Mouse (Mus musculus): Measurements from ENCODE around the gene Fam50a. TPM values are rescaled to one million over a fixed set of nuclear protein-coding genes. Genes with fewer than 3 reads are reported as not detected.

The Fam50a gene
- polyA plus RNA-seq (2015; fragmentation: Nextera tagmentation; extraction: Ambion mirVana), result 66.6 and 68.3 TPM in 2 replicates

DNA sequence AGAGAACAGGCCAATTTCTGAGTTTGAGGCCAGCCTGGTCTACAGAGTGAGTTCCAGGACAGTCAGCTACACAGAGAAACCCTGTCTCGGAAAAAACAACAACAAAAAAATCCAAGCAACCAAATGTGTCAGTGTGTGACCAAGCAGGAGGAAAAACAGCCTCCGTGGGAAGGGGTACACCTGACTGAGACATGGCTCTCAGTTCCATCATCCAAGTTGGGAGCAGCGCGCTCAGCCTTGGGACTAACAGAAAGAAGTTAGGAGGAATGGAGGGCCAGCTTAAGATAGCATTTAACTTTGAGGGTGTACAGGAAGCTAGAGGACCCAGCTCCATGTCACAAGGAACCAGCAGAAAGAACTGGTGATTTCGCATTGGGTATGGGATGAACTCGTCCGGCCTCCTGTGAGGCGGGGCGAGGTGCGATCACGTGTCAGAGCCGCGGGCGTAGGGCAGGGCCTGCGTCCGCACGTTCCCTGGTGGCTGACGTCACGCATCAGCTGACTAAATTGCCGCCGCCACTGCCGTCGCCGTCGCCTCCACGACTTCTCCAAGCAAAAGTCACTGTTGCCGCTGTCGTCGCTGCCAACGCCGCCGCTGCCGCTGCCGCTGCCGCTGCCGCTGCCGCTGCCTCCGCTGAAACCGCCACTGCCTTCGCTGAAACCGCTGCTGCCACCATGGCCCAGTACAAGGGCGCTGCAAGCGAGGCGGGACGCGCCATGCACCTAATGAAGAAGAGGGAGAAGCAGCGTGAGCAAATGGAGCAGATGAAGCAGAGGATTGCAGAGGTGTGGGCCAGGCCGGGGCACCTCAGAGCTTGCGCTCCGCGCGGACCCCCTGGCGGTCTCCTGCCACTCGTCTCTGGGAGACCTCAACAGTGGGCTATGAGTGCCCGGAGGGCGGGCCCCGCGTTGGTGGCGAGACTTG lies at the start of gene Fam50a:
TSS of gene Fam50a (plus strand) at position 494 of the 925 bp plus-strand sequence.
- no peaks in the 10 kb centered on the region for H3K4me1 ChIP-seq
- ATAC-seq (ENCODE audit: insufficient number of reproducible peaks, low FRiP score, low TSS enrichment, low read depth), result peak; percentile 96
- peaks cover 9% of the 10 kb centered on the region; the same call in 1 of the 2 replicates for H3K36me3 ChIP-seq
- no peaks in the 10 kb centered on the region for H3K9me3 ChIP-seq (replicated peaks)
- 10% methylated on average over 59 of the region's 59 CpGs for WGBS
- peak within 1 kb of the TSS; percentile 69 for H3K4me2 ChIP-seq (replicated peaks)
- H3K4me3 ChIP-seq (replicated peaks), result peak within 1 kb of the TSS; percentile 64
- H3K9ac ChIP-seq, result peak within 1 kb of the TSS; percentile 58
- peak within 1 kb of the TSS; percentile 86 for H3K27ac ChIP-seq (replicated peaks)
- no peaks in the 10 kb centered on the region for H3K27me3 ChIP-seq

DNA sequence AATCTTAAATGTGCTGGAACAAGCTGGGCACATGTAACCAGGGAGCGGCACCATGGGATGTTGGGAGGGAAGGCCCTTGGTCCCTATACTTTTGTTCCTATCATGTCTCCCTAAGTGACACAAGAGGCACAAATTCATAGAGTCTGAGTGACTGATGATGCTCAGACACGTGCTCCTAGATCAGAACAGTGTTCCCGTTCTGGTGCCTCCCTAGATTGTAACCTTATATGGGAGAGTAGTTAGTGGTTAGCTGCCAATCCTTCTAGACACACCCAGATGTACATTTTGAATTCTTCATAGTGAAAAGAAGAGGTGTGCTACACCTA lies 43.1 kb upstream of the Fam50a start:
- peak; percentile 39; the same call in 1 of the 2 replicates for ATAC-seq (ENCODE audit: insufficient number of reproducible peaks, low FRiP score, low TSS enrichment, low read depth)
- 23% methylated on average over 3 of the region's 3 CpGs for WGBS
- Histone ChIP-seq H3K9ac (peak overlapping the region; percentile 31; the same call in 1 of the 2 replicates), H3K36me3 (0 out of 2 replicates have a peak, but pooled peaks cover 5% of the 10 kb centered on the region), H3K27ac (replicated peaks) (peak overlapping the region; percentile 97), H3K4me3 (replicated peaks) (peak overlapping the region; percentile 57), H3K9me3 (replicated peaks) (no peaks in the 10 kb centered on the region), H3K27me3 (no peaks in the 10 kb centered on the region), H3K4me1 (no peaks in the 10 kb centered on the region), H3K4me2 (replicated peaks) (peak overlapping the region; percentile 44)

- 17% methylated on average over 42 of the region's 42 CpGs for WGBS
- peak within 1 kb of the TSS; percentile 63 for H3K9ac ChIP-seq
- H3K9me3 ChIP-seq (replicated peaks), result no peaks in the 10 kb centered on the region
- peak within 1 kb of the TSS; percentile 44 for H3K4me2 ChIP-seq (replicated peaks)
- peak; percentile 95 for ATAC-seq (ENCODE audit: insufficient number of reproducible peaks, low FRiP score, low TSS enrichment, low read depth)
- no peaks in the 10 kb centered on the region for H3K27me3 ChIP-seq
- 0 out of 2 replicates have a peak, but pooled peaks cover 5% of the 10 kb centered on the region for H3K36me3 ChIP-seq
- H3K27ac ChIP-seq (replicated peaks), result peak within 1 kb of the TSS; percentile 97
- no peaks in the 10 kb centered on the region for H3K4me1 ChIP-seq
- peak within 1 kb of the TSS; percentile 57 for H3K4me3 ChIP-seq (replicated peaks)
Measured at GRCm38 (mm10) chrX:74270062-74270901, 42.6 kb upstream of the Fam50a start, which contains the start of gene Rpl10. TSS of gene Rpl10 (plus strand) at chrX:74270812.

GRCm38 (mm10) chrX:74270902-74271551 lies 41.8 kb upstream of the Fam50a start:
- Histone ChIP-seq H3K4me3 (replicated peaks) (peak overlapping the region; percentile 57), H3K9ac (peak overlapping the region; percentile 63), H3K27me3 (no peaks in the 10 kb centered on the region), H3K27ac (replicated peaks) (peak overlapping the region; percentile 87), H3K4me1 (no peaks in the 10 kb centered on the region), H3K4me2 (replicated peaks) (peak overlapping the region; percentile 44), H3K9me3 (replicated peaks) (no peaks in the 10 kb centered on the region), H3K36me3 (0 out of 2 replicates have a peak, but pooled peaks cover 5% of the 10 kb centered on the region)
- no peak for ATAC-seq (ENCODE audit: insufficient number of reproducible peaks, low FRiP score, low TSS enrichment, low read depth)
- 22% methylated on average over 27 of the region's 27 CpGs for WGBS

DNA sequence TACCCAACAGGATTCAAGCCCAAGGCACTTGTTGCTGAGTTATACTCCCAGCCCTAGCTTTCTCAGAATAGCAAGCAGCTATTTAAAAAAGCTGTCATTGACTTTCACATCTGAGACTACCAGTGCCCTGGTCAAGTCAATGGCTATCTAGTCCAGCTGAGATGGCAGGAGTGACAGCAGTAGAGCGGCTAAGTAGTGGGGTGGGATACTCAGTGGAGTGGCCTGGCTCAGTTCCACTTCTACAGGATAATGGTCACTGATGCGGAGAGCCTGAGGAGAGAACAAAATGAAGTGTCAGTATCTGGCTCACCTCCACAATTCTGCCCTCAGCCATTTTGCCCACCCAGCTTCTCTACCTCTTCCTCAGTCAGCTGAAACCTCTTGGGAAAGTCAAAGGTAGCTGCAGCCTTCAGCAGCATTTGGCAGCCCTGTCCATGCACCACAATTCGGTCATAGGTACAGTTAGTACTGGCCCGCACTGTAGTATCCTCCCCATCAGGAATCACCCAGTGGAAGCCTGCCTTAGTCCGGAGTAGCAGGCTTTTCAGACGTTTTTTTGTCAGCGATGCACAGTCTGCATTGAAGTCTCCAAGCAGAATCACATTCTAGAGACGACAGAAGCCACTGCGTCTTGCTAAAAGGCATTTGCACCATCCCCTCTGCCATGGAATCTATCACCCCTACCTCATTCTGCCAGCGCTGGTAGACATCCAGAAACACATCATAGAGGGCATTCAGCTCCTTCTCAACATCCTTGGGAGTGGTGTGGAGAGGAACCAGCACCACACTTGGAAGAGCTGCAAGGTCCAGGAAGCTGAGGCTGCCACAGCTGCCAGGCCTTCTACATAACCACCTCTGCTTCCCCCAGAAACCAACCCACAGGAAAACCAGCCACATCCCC lies 39.2 kb upstream of the Fam50a start:
- no peaks in the 10 kb centered on the region for H3K4me1 ChIP-seq
- no peak overlapping the region for H3K9ac ChIP-seq
- H3K36me3 ChIP-seq, result 0 out of 2 replicates have a peak, but pooled peaks cover 5% of the 10 kb centered on the region
- no peak overlapping the region for H3K4me2 ChIP-seq (replicated peaks)
- no peak overlapping the region for H3K4me3 ChIP-seq (replicated peaks)
- no peaks in the 10 kb centered on the region for H3K9me3 ChIP-seq (replicated peaks)
- peak overlapping the region; percentile 34; the same call in 1 of the 2 replicates for H3K27ac ChIP-seq (replicated peaks)
- no peaks in the 10 kb centered on the region for H3K27me3 ChIP-seq
- ATAC-seq (ENCODE audit: insufficient number of reproducible peaks, low FRiP score, low TSS enrichment, low read depth), result no peak
- WGBS, result 25% methylated on average over 10 of the region's 10 CpGs

- no peak overlapping the region for H3K9ac ChIP-seq
- H3K4me2 ChIP-seq (replicated peaks), result no peak overlapping the region
- H3K9me3 ChIP-seq (replicated peaks), result no peaks in the 10 kb centered on the region
- H3K36me3 ChIP-seq, result 0 out of 2 replicates have a peak, but pooled peaks cover 5% of the 10 kb centered on the region
- H3K27me3 ChIP-seq, result no peaks in the 10 kb centered on the region
- WGBS, result 73% methylated on average over 8 of the region's 8 CpGs
- no peak overlapping the region for H3K27ac ChIP-seq (replicated peaks)
- H3K4me3 ChIP-seq (replicated peaks), result no peak overlapping the region
- no peak for ATAC-seq (ENCODE audit: insufficient number of reproducible peaks, low FRiP score, low TSS enrichment, low read depth)
- H3K4me1 ChIP-seq, result 0 out of 2 replicates have a peak, but pooled peaks cover 2% of the 10 kb centered on the region
Measured at GRCm38 (mm10) chrX:74277916-74278315, 34.9 kb upstream of the Fam50a start.

GRCm38 (mm10) chrX:74281041-74281731 lies 31.6 kb upstream of the Fam50a start:
- no peak overlapping the region; the same call in 1 of the 2 replicates for H3K9ac ChIP-seq
- peak overlapping the region; percentile 91 for H3K27ac ChIP-seq (replicated peaks)
- H3K4me3 ChIP-seq (replicated peaks), result peak overlapping the region; percentile 59
- WGBS, result 11% methylated on average over 14 of the region's 14 CpGs
- no peaks in the 10 kb centered on the region for H3K27me3 ChIP-seq
- no peaks in the 10 kb centered on the region for H3K36me3 ChIP-seq
- H3K9me3 ChIP-seq (replicated peaks), result no peaks in the 10 kb centered on the region
- ATAC-seq (ENCODE audit: insufficient number of reproducible peaks, low FRiP score, low TSS enrichment, low read depth), result peak; percentile 23; the same call in 1 of the 2 replicates
- H3K4me1 ChIP-seq, result peaks cover 7% of the 10 kb centered on the region; the same call in 1 of the 2 replicates
- H3K4me2 ChIP-seq (replicated peaks), result peak overlapping the region; percentile 62

- H3K4me2 ChIP-seq (replicated peaks), result peak within 1 kb of the TSS; percentile 62
- H3K27ac ChIP-seq (replicated peaks), result peak within 1 kb of the TSS; percentile 91
- H3K4me3 ChIP-seq (replicated peaks), result peak within 1 kb of the TSS; percentile 59
- H3K36me3 ChIP-seq, result no peaks in the 10 kb centered on the region
- H3K9ac ChIP-seq, result peak within 1 kb of the TSS; percentile 57
- 12% methylated on average over 16 of the region's 16 CpGs for WGBS
- no peaks in the 10 kb centered on the region for H3K9me3 ChIP-seq (replicated peaks)
- peaks cover 7% of the 10 kb centered on the region; the same call in 1 of the 2 replicates for H3K4me1 ChIP-seq
- peak; percentile 91 for ATAC-seq (ENCODE audit: insufficient number of reproducible peaks, low FRiP score, low TSS enrichment, low read depth)
- H3K27me3 ChIP-seq, result no peaks in the 10 kb centered on the region
Measured at GRCm38 (mm10) chrX:74281732-74282394, 31.0 kb upstream of the Fam50a start, which contains the start of the genes Taz and Dnase1l1. TSS of gene Taz (plus strand) at chrX:74281912. TSS of gene Dnase1l1 (minus strand) at chrX:74282337.

Data from embryonic facial prominence, embryonic 15.5 days (tissue).